Mouse (Mus musculus) hindbrain, embryonic 15.5 days (tissue): ENCODE measurements at regions not wholly inside any gene's neighbourhood (a gene's known extent, or its start where the extent isn't known, plus 50 kb on each side); places are given as distances from the start of the nearest gene placed in this dataset.

ENCODE experiments used
- ATAC-seq: fragments of 200-750 bp; cut with Nextera tagmentation; 2 replicates; pipeline ENCODE4 v1.8.0; 2017; ENCODE audit warnings: low read depth, moderate number of reproducible peaks, moderate TSS enrichment; ENCODE audit not compliant: low FRiP score
- H3K27ac ChIP-seq: fragments of 300-500 bp; sonication (generic); replicated peaks from 2 replicates; pipeline ENCODE4 v1.5.1; 2015; ENCODE audit warnings: mild to moderate bottlenecking, inconsistent platforms
- H3K27me3 ChIP-seq: fragments of 300-500 bp; sonication (generic); 2 replicates; pipeline ENCODE4 v1.6.1; 2015; ENCODE audit warnings: control low read depth, inconsistent platforms
- H3K36me3 ChIP-seq: fragments of 300-500 bp; sonication (generic); 2 replicates; pipeline ENCODE4 v1.6.1; 2015; ENCODE audit warnings: control low read depth, inconsistent platforms
- H3K4me1 ChIP-seq: fragments of 300-500 bp; sonication (generic); replicated peaks from 2 replicates; pipeline ENCODE4 v1.6.1; 2015; ENCODE audit warnings: control low read depth, inconsistent platforms
- H3K4me2 ChIP-seq: fragments of 300-500 bp; sonication (generic); 2 replicates; pipeline ENCODE4 v1.6.1; 2015; ENCODE audit warnings: moderate library complexity, mild to moderate bottlenecking, inconsistent platforms
- H3K4me3 ChIP-seq: fragments of 300-500 bp; sonication (generic); 2 replicates; pipeline ENCODE4 v1.5.1; 2015; ENCODE audit warnings: mild to moderate bottlenecking, inconsistent platforms
- H3K9ac ChIP-seq: fragments of 300-500 bp; sonication (generic); 2 replicates; pipeline ENCODE4 v1.6.1; 2015; ENCODE audit warnings: inconsistent platforms
- H3K9me3 ChIP-seq: fragments of 300-500 bp; sonication (generic); 2 replicates; pipeline ENCODE4 v1.6.1; 2016; ENCODE audit warnings: control low read depth, inconsistent platforms
- WGBS: fragments of 180-500 bp; shearing (Covaris S2); methylation state at CpG from one replicate; pipeline ENCODE4 v1.1.7; 2015; 5-methylcytosine and 5-hydroxymethylcytosine counted together

DNA sequence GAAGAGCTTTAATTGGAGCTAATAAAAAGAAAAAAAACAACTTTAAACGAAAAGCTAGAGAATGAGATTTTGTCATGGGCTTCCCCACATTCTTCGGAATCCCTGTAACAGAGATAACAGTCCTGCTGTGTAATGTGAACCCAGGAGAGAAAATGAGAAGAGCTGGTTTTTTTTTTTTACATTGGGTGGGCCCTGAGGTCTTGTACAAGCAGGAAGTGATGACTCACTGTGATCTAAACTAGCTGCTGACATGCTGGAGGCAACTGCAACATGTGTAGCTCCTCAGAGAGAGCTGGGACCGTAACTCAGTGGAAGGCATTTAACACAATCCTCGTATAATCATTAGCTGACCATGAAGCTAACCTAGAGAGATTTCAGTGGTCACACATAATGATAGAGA, 393.8 kb upstream of the Trib2 start:
- 85% methylated on average over 4 of the region's 4 CpGs for WGBS
- Histone ChIP-seq H3K9ac (no peak overlapping the region), H3K27ac (no peak overlapping the region), H3K36me3 (no peaks in the 10 kb centered on the region), H3K4me1 (0 out of 2 replicates have a peak, but pooled peaks cover 3% of the 10 kb centered on the region), H3K9me3 (no peaks in the 10 kb centered on the region), H3K4me2 (no peak overlapping the region), H3K4me3 (no peak overlapping the region), H3K27me3 (no peaks in the 10 kb centered on the region)
- no peak for ATAC-seq

DNA sequence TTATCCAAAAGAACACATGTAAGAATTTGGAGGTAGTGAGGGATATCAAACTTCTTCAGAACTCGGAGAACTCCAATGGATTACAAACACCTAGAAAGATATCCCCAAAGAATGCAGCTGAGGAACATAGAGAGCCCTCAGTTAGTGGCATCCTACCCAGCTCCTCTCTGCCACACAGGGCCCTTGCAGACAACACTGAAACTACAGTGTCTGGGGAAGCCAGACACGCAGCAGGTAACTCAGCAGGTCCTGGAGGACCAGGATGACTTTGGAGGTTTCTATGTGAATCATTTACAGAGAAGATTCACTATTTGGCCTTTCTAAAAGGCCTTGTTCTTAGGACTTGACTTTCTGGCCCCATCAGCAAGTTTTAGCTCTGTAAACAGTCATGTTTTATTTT, 393.4 kb upstream of the Trib2 start:
- Histone ChIP-seq H3K9me3 (no peaks in the 10 kb centered on the region), H3K4me3 (no peak overlapping the region), H3K4me1 (0 out of 2 replicates have a peak, but pooled peaks cover 3% of the 10 kb centered on the region), H3K27ac (no peak overlapping the region), H3K36me3 (no peaks in the 10 kb centered on the region), H3K27me3 (no peaks in the 10 kb centered on the region), H3K4me2 (no peak overlapping the region), H3K9ac (no peak overlapping the region)
- 71% methylated on average over 2 of the region's 2 CpGs for WGBS
- ATAC-seq: no peak

DNA sequence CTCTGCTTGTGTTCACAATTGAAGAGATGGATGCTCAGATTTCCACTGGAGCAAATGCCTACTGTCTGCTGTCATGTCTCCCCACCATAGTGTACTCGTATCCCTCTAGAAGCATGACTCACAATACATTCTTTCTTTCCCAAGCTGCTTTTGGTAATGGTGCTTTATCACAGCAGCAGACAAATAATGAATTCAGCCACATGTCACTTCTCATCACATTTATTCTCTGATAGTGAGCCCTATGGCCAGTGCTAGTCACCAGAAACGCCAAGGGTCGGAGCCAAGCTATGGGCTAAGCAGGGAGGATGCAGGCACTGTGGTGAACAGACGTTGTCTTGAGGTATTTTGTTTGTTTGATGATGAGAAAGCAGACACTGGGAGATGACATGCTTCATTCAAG, 388.2 kb upstream of the Trib2 start:
- Histone ChIP-seq H3K27me3 (no peaks in the 10 kb centered on the region), H3K4me3 (no peak overlapping the region), H3K9ac (no peak overlapping the region), H3K4me2 (no peak overlapping the region), H3K27ac (no peak overlapping the region), H3K4me1 (0 out of 2 replicates have a peak, but pooled peaks cover 3% of the 10 kb centered on the region), H3K36me3 (no peaks in the 10 kb centered on the region), H3K9me3 (no peaks in the 10 kb centered on the region)
- ATAC-seq: no peak
- WGBS: 71% methylated on average over 4 of the region's 4 CpGs

- H3K9ac ChIP-seq: no peak overlapping the region
- no peaks in the 10 kb centered on the region for H3K36me3 ChIP-seq
- WGBS: 86% methylated on average over 2 of the region's 2 CpGs
- no peak overlapping the region for H3K4me2 ChIP-seq
- no peak overlapping the region for H3K27ac ChIP-seq
- no peaks in the 10 kb centered on the region for H3K4me1 ChIP-seq
- ATAC-seq: no peak
- H3K9me3 ChIP-seq: no peaks in the 10 kb centered on the region
- H3K27me3 ChIP-seq: no peaks in the 10 kb centered on the region
- no peak overlapping the region for H3K4me3 ChIP-seq
These were observed 380.2 kb upstream of the Trib2 start for GRCm38 (mm10) chr12:16196917-16197316.

- H3K36me3 ChIP-seq: no peaks in the 10 kb centered on the region
- H3K4me2 ChIP-seq: no peak overlapping the region
- WGBS: 93% methylated on average over 3 of the region's 3 CpGs
- no peak overlapping the region for H3K27ac ChIP-seq
- no peak overlapping the region for H3K9ac ChIP-seq
- H3K4me1 ChIP-seq: no peaks in the 10 kb centered on the region
- no peak for ATAC-seq
- no peak overlapping the region for H3K4me3 ChIP-seq
- H3K9me3 ChIP-seq: no peaks in the 10 kb centered on the region
- H3K27me3 ChIP-seq: no peaks in the 10 kb centered on the region
These were observed 375.2 kb upstream of the Trib2 start for GRCm38 (mm10) chr12:16191803-16192389.

DNA sequence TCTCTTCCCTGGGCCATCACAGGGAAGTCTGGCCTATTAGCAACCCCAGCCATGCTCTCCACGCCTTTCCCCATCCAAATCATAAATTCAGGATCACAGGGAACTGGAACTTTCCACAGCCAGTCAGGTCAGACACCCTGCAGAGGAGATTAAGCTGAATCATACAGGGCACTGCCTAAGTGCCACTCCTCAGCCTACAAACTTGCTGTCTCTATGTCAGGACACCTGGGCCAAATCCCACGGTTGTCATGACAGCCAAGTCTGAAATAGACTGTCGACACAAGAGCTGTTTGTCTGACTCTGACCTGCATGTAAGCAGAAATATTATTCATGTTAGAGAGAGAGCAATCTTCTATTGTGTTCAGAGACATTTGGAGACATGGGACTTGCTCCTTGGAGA, 374.0 kb upstream of the Trib2 start:
- H3K36me3 ChIP-seq: no peaks in the 10 kb centered on the region

DNA sequence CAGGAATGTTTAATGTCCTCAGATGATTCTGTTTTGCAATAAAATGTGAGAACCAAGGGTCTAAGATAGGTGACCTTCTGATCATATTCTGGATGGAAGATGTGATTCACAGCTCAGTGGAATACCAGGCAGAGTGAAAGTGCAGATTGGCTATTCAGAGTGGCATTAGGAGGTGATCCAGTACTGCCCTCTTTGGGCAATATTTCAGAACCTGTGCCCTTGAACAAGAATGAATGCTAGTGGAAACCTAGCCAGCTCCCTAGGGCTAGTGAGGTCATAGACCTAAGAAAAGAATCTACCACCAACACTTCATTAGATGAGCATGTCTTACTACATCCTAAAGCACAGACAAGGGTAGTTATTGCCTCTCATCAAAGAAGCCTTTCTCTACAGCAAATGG, 372.7 kb upstream of the Trib2 start:
- no peak for ATAC-seq
- H3K4me3 ChIP-seq: no peak overlapping the region

More for the DNA sequence above, 374.0 kb upstream of the Trib2 start:
- ATAC-seq: no peak
- Histone ChIP-seq H3K27ac (no peak overlapping the region), H3K4me1 (0 out of 2 replicates have a peak, but pooled peaks cover 4% of the 10 kb centered on the region), H3K9me3 (no peaks in the 10 kb centered on the region), H3K4me2 (no peak overlapping the region), H3K4me3 (no peak overlapping the region), H3K9ac (no peak overlapping the region), H3K27me3 (no peaks in the 10 kb centered on the region)
- WGBS: 52% methylated on average over 3 of the region's 3 CpGs

GRCm38 (mm10) chr12:16185976-16186515, 369.3 kb upstream of the Trib2 start:
- Histone ChIP-seq H3K27ac (no peak overlapping the region), H3K27me3 (no peaks in the 10 kb centered on the region), H3K9ac (no peak overlapping the region), H3K4me2 (peak overlapping the region; percentile 1; the same call in 1 of the 2 replicates), H3K9me3 (no peaks in the 10 kb centered on the region), H3K36me3 (no peaks in the 10 kb centered on the region), H3K4me1 (0 out of 2 replicates have a peak, but pooled peaks cover 7% of the 10 kb centered on the region), H3K4me3 (no peak overlapping the region)
- WGBS: 49% methylated on average over 12 of the region's 12 CpGs
- ATAC-seq: 0 out of 2 replicates have a peak, but pooled peaks have one; percentile 19

More for the DNA sequence above, 372.7 kb upstream of the Trib2 start:
- Histone ChIP-seq H3K27ac (no peak overlapping the region), H3K4me1 (0 out of 2 replicates have a peak, but pooled peaks cover 4% of the 10 kb centered on the region), H3K36me3 (no peaks in the 10 kb centered on the region), H3K27me3 (no peaks in the 10 kb centered on the region), H3K9me3 (no peaks in the 10 kb centered on the region), H3K9ac (no peak overlapping the region), H3K4me2 (no peak overlapping the region)

GRCm38 (mm10) chr12:16185431-16185923, 368.8 kb upstream of the Trib2 start:
- Histone ChIP-seq H3K36me3 (no peaks in the 10 kb centered on the region), H3K4me2 (peak overlapping the region; percentile 1; the same call in 1 of the 2 replicates), H3K4me1 (0 out of 2 replicates have a peak, but pooled peaks cover 7% of the 10 kb centered on the region), H3K9me3 (no peaks in the 10 kb centered on the region), H3K27ac (no peak overlapping the region), H3K27me3 (no peaks in the 10 kb centered on the region), H3K4me3 (no peak overlapping the region), H3K9ac (no peak overlapping the region)
- 79% methylated on average over 14 of the region's 14 CpGs for WGBS
- ATAC-seq: no peak

DNA sequence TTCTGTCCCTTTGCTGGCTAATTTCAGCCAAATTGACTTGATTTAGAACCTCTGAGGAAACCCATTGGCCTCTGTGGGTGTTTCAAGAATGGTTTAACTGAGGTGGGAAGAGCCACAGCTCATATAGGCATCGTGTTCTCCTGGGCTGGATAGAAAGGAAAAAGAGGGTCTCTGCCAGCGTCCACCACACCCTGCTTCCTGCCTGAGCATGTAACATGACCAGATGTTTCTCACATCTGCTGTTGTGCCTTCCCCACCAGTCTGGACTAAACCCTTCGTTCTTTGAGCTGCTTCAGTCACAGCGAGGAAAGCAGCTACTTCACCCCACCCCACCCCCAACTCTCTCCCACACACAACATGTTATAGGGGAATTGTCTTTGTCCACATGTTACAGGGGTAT, 366.3 kb upstream of the Trib2 start:
- no peak for ATAC-seq
- no peak overlapping the region for H3K27ac ChIP-seq
- H3K4me3 ChIP-seq: no peak overlapping the region
- WGBS: 70% methylated on average over 4 of the region's 4 CpGs
- H3K9me3 ChIP-seq: no peaks in the 10 kb centered on the region
- H3K9ac ChIP-seq: no peak overlapping the region
- 0 out of 2 replicates have a peak, but pooled peaks cover 7% of the 10 kb centered on the region for H3K4me1 ChIP-seq
- H3K36me3 ChIP-seq: no peaks in the 10 kb centered on the region
- H3K4me2 ChIP-seq: no peak overlapping the region
- no peaks in the 10 kb centered on the region for H3K27me3 ChIP-seq

GRCm38 (mm10) chr12:16181599-16181998, 364.9 kb upstream of the Trib2 start:
- Histone ChIP-seq H3K27me3 (no peaks in the 10 kb centered on the region), H3K4me2 (no peak overlapping the region), H3K9ac (no peak overlapping the region), H3K27ac (no peak overlapping the region), H3K4me1 (0 out of 2 replicates have a peak, but pooled peaks cover 7% of the 10 kb centered on the region), H3K36me3 (no peaks in the 10 kb centered on the region), H3K9me3 (no peaks in the 10 kb centered on the region), H3K4me3 (no peak overlapping the region)
- ATAC-seq: no peak
- 64% methylated on average over 5 of the region's 5 CpGs for WGBS

GRCm38 (mm10) chr12:16179897-16180296, 363.2 kb upstream of the Trib2 start:
- no peak overlapping the region for H3K4me2 ChIP-seq
- H3K27ac ChIP-seq: no peak overlapping the region
- no peak for ATAC-seq
- no peak overlapping the region for H3K4me3 ChIP-seq
- no peaks in the 10 kb centered on the region for H3K9me3 ChIP-seq
- 88% methylated on average over 2 of the region's 2 CpGs for WGBS
- H3K4me1 ChIP-seq: 0 out of 2 replicates have a peak, but pooled peaks cover 4% of the 10 kb centered on the region
- H3K36me3 ChIP-seq: no peaks in the 10 kb centered on the region
- H3K27me3 ChIP-seq: no peaks in the 10 kb centered on the region
- H3K9ac ChIP-seq: no peak overlapping the region
